Mouse (Mus musculus) forebrain, embryonic 10.5 days (tissue): ENCODE measurements around the gene Hist1h3i. TPM values are rescaled to one million over a fixed set of nuclear protein-coding genes. Genes with fewer than 3 reads are reported as not detected.
"Not testable (repeated sequence)": the region's sequence is repeated elsewhere in the genome, so short reads cannot be mapped to it uniquely, and the experiment has no call there.

Experiments used
- DNase-seq: peaks from one replicate; pipeline ENCODE4 v3.0.0-alpha.2; 2017; ENCODE audit warnings: low spot score; ENCODE audit errors: extremely low spot score
- H3K27ac ChIP-seq: fragments of 300-500 bp; sonication (generic); 2 replicates; pipeline ENCODE4 v1.5.1; 2016; ENCODE audit warnings: mild to moderate bottlenecking
- H3K27me3 ChIP-seq: fragments of 300-500 bp; sonication (generic); 2 replicates; pipeline ENCODE4 v1.6.1; 2016; ENCODE audit warnings: mild to moderate bottlenecking; ENCODE audit not compliant: poor library complexity, severe bottlenecking
- H3K36me3 ChIP-seq: fragments of 300-500 bp; sonication (generic); replicated peaks from 2 replicates; pipeline ENCODE4 v1.6.1; 2016; ENCODE audit warnings: mild to moderate bottlenecking, moderate library complexity
- H3K4me1 ChIP-seq: fragments of 300-500 bp; sonication (generic); 2 replicates; pipeline ENCODE4 v1.6.1; 2016
- H3K4me3 ChIP-seq: fragments of 300-500 bp; sonication (generic); 2 replicates; pipeline ENCODE4 v1.5.1; 2016; ENCODE audit warnings: mild to moderate bottlenecking, moderate library complexity
- H3K9me3 ChIP-seq: fragments of 300-500 bp; sonication (generic); 2 replicates; pipeline ENCODE4 v1.6.1; 2016; ENCODE audit warnings: mild to moderate bottlenecking, moderate library complexity
- WGBS: fragments of 180-500 bp; shearing (Covaris S2); methylation state at CpG from one replicate; pipeline ENCODE4 v1.1.7; 2016; 5-methylcytosine and 5-hydroxymethylcytosine counted together
- polyA plus RNA-seq: library from polyadenylated mRNA; unstranded; fragments of >200 nt; fragmentation: Nextera tagmentation; extraction: Ambion mirVana; gene quantifications from 2 replicates; pipeline ENCODE4 v1.2.1, GENCODE M21; 2016

Gene Hist1h3i
- polyA plus RNA-seq, result 120 and 124 TPM in 2 replicates

DNA sequence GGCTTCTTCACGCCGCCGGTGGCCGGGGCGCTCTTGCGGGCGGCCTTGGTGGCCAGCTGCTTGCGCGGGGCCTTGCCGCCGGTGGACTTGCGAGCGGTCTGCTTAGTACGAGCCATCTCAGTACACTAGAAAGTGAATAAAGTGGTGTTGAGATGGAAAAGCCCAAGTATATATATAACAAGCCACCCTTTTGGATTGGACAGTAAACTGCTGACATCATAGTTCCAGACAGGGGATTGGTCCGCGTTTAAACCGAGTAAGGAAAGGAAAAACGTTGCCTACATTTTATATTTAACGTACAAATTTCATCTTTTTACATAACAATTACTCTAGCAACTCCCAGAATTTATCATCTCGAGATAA, at the start of gene Hist1h3i:
Gene Hist1h3i (minus strand): TSS at position 116 of the 363 bp plus-strand sequence.
- H3K27ac ChIP-seq, result peak within 1 kb of the TSS; percentile 99
- peak; percentile 56 for DNase-seq
- no peaks in the 10 kb centered on the region for H3K27me3 ChIP-seq
- H3K36me3 ChIP-seq, result no peaks in the 10 kb centered on the region
- under 1% methylated on average over 16 of the region's 20 CpGs for WGBS
- H3K4me1 ChIP-seq, result peaks cover 61% of the 10 kb centered on the region
- no peaks in the 10 kb centered on the region for H3K9me3 ChIP-seq
- H3K4me3 ChIP-seq, result peak within 1 kb of the TSS; percentile 56

DNA sequence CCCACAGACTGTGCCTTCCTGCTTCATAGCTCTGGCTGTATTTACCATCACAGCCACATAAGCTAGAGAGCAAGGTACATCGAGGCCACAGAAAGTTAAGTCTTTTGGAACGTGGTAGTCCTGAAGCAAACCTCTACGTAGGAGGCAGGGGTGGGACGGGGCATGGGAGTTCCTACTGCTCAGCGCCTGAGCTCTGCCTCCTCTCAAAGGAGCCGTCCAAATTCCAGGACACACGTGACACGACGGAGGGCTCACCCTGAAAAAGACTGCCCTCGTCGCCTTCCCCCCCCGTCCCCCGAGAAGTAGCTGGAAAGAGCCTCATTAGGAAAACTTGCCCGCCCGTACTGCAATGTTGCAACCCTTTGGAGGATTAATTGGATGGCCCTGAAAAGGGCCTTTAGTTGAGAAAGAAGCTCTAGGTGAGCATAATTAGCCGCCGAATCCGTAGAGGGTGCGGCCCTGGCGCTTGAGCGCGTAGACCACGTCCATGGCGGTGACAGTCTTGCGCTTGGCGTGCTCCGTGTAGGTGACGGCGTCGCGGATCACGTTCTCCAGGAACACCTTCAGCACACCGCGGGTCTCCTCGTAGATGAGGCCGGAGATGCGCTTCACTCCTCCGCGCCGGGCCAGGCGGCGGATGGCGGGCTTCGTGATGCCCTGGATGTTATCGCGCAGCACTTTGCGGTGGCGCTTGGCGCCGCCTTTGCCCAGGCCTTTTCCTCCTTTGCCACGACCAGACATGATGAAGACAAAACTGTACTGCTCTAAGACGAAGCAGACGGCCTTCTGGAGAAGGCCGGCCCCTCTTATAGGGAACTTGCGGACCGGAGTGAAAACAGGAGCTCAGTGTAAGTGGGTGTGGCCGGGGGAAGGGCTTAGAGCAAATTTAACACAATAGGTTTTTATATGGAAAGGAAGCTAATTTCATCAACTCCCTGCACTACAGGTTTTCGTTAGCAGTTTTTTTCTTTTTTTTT, 48.5 kb upstream of the Hist1h3i start, which contains the start of gene Hist1h4n:
Gene Hist1h4n (minus strand): TSS at position 779 of the 977 bp plus-strand sequence.
- not testable (repeated sequence) for H3K36me3 ChIP-seq, DNase-seq, H3K27me3 ChIP-seq, H3K4me1 ChIP-seq, H3K9me3 ChIP-seq
- H3K27ac ChIP-seq, result peak within 1 kb of the TSS; percentile 74
- WGBS, result under 1% methylated on average over 30 of the region's 58 CpGs
- peak within 1 kb of the TSS; percentile 34 for H3K4me3 ChIP-seq

DNA sequence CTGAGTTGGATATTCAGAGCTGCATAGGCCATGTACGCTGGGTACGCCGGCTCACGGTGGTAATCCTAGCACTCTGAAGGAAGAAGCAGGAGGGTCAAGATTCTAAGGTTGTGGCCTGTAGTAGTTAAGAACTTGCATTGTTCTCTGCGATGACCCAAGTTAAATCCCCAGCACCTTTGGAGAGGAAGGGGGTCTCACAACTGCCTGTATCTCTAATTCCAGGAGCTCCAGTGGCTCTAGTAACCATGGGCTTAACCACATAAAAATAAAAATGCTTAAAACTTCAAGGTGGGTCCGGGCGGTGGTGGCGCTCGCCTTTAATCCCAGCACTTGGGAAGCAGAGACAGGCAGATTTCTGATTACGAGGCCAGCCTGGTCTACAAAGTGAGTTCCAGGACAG, 47.2 kb upstream of the Hist1h3i start:
- Histone ChIP-seq H3K4me1 (peaks cover 4% of the 10 kb centered on the region), H3K4me3 (peak overlapping the region; percentile 18), H3K9me3 (no peaks in the 10 kb centered on the region), H3K27ac (peak overlapping the region; percentile 72), H3K27me3 (no peaks in the 10 kb centered on the region), H3K36me3 (peaks cover 7% of the 10 kb centered on the region)
- peak; percentile 19 for DNase-seq
- WGBS, result 90% methylated on average over 10 of the region's 10 CpGs

DNA sequence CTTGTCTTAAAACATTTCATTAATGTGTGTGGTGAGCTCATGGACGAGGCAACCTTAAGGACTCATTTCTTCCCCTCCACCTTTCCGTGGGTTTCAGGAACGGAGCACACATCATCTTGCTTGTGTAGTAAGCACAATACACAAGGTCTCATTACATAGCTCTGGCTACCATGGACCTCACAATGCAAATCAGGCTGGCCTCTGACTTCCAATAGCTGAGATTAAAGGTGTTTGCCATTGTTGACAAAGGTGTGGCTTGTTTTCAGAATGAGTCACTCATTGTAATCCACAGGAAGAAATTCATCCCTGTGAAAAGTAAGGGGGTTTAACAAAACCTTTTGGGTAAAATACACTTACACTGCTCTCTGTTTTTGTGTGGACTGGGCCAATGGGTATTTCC, 45.3 kb upstream of the Hist1h3i start:
- Histone ChIP-seq H3K4me1 (peaks cover 4% of the 10 kb centered on the region), H3K4me3 (no peak overlapping the region), H3K9me3 (no peaks in the 10 kb centered on the region), H3K27me3 (no peaks in the 10 kb centered on the region), H3K36me3 (peaks cover 7% of the 10 kb centered on the region), H3K27ac (peak overlapping the region; percentile 62)
- DNase-seq, result no peak
- WGBS, result 82% methylated on average over 3 of the region's 3 CpGs

DNA sequence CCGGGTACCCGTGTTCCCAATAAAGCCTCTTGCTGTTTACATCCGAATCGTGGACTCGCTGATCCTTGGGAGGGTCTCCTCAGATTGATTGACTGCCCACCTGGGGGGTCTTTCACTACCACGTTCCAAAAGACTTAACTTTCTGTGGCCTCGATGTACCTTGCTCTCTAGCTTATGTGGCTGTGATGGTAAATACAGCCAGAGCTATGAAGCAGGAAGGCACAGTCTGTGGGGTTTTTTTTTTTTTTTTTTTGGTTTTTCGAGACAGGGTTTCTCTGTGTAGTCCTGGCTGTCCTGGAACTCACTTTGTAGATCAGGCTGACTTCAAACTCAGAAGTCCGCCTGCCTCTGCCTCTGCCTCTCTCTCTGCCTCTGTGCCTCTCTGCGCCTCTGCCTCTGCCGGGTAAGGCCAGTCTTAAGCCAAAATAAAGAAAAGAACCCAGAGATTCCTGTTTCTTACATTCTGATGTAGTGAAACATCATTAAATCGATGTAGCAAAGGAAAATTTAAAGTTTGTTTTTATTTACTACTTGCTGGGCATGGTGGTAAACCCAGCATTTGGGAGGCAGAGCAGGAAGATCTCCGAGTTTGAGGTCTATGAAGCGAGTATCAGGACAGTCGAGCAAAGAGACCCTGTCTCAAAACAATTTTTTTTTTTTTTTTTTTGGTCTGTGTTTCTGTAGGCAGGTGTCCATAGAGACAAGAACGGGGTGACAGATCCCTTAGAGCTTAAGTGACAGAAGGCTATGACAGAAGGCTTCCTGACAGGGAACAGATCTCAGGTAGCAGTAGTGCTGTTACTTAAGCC, 37.1 kb upstream of the Hist1h3i start:
- H3K4me3 ChIP-seq, DNase-seq, H3K9me3 ChIP-seq, H3K27me3 ChIP-seq, H3K36me3 ChIP-seq, H3K4me1 ChIP-seq, H3K27ac ChIP-seq: not testable (repeated sequence)
- WGBS, result 66% methylated on average over 7 of the region's 16 CpGs

DNA sequence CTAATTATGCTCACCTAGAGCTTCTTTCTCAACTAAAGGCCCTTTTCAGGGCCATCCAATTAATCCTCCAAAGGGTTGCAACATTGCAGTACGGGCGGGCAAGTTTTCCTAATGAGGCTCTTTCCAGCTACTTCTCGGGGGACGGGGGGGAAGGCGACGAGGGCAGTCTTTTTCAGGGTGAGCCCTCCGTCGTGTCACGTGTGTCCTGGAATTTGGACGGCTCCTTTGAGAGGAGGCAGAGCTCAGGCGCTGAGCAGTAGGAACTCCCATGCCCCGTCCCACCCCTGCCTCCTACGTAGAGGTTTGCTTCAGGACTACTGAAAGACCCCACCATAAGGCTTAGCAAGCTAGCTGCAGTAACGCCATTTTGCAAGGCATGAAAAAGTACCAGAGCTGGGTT, 28.9 kb upstream of the Hist1h3i start:
- not testable (repeated sequence) for H3K9me3 ChIP-seq, H3K4me1 ChIP-seq, DNase-seq, H3K27me3 ChIP-seq, H3K36me3 ChIP-seq
- 0% methylated on average over 14 of the region's 14 CpGs for WGBS
- peak overlapping the region; percentile 77 for H3K27ac ChIP-seq
- H3K4me3 ChIP-seq, result peak overlapping the region; percentile 34; the same call in 1 of the 2 replicates

DNA sequence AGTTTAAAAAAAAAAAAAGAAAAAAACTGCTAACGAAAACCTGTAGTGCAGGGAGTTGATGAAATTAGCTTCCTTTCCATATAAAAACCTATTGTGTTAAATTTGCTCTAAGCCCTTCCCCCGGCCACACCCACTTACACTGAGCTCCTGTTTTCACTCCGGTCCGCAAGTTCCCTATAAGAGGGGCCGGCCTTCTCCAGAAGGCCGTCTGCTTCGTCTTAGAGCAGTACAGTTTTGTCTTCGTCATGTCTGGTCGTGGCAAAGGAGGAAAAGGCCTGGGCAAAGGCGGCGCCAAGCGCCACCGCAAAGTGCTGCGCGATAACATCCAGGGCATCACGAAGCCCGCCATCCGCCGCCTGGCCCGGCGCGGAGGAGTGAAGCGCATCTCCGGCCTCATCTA, 28.4 kb upstream of the Hist1h3i start, which contains the start of gene Hist1h4m:
Gene Hist1h4m (plus strand): TSS at position 208 of the 400 bp plus-strand sequence.
- H3K9me3 ChIP-seq, H3K27me3 ChIP-seq, DNase-seq, H3K4me1 ChIP-seq, H3K36me3 ChIP-seq: not testable (repeated sequence)
- peak within 1 kb of the TSS; percentile 34; the same call in 1 of the 2 replicates for H3K4me3 ChIP-seq
- no CpG with 5 or more reads among the region's 24 CpGs for WGBS
- H3K27ac ChIP-seq, result peak within 1 kb of the TSS; percentile 77

DNA sequence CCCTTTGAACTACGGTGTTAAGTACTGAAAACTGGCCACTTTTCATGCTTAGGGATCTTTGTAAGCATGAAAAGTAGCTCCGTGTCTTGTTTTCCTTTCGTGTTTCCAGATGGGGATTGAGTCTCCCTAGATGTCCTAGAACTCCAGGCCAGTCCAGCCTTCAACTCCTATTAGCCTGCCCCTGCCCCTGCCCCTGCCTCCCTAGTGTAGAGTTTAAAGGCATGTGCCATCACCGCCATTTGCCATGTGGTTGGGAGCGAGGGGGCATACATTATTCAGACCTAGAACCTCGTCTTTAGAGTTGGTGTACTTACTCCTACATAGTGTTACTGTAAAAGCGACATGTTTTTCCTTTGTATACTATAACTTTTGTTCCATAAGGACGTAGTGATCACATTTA, 27.9 kb upstream of the Hist1h3i start:
- DNase-seq, H3K9me3 ChIP-seq, H3K27me3 ChIP-seq, H3K36me3 ChIP-seq, H3K4me1 ChIP-seq, H3K4me3 ChIP-seq, H3K27ac ChIP-seq: not testable (repeated sequence)
- WGBS, result no CpG with 5 or more reads among the region's 8 CpGs

DNA sequence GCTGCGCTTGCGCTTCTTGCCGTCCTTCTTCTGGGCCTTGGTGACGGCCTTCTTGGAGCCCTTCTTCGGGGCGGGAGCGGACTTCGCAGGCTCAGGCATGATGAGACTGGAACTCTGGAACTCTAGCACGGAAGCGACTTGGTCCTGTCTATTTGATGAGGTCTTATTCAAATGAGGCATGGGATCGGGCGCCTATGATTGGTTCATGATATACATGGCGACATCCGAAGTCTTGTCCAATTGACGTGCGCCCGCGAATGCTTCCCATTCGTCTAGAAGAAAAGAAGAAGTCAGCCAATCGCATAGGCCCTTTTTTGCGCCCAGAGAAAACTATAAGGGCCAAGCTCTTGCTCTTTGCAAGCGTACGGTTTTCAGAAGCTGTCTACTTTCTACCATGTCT, 26.9 kb upstream of the Hist1h3i start, which contains the start of the genes Hist1h2bq and Hist1h2ao:
Gene Hist1h2bq (minus strand): TSS at position 125 of the 400 bp plus-strand sequence.
Gene Hist1h2ao (plus strand): TSS at position 393 of the 400 bp plus-strand sequence.
- not testable (repeated sequence) for H3K4me1 ChIP-seq, H3K27ac ChIP-seq, DNase-seq, H3K36me3 ChIP-seq, H3K9me3 ChIP-seq, H3K27me3 ChIP-seq, H3K4me3 ChIP-seq
- no CpG with 5 or more reads among the region's 23 CpGs for WGBS

DNA sequence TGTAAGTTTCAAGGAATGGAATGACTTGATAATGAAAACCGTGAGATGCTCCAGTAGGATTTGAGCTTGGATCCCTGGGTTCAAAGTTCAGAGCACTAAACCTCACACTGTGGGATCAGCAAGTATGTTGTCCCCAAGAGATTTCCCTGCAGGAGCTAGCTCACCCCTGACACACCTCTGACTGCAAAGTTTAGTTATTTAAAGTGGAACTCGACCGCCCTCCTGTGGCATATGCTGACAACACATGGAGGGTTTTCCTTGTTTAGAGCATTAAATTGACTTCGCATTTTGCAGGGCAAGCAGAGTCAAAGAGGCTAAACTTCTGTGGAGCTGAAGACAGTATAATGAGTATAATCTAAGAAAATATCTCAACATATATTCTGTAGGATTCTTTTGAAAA, 19.9 kb upstream of the Hist1h3i start:
- no CpG with 5 or more reads among the region's 4 CpGs for WGBS
- H3K4me3 ChIP-seq, H3K9me3 ChIP-seq, H3K36me3 ChIP-seq, DNase-seq, H3K4me1 ChIP-seq, H3K27ac ChIP-seq, H3K27me3 ChIP-seq: not testable (repeated sequence)

DNA sequence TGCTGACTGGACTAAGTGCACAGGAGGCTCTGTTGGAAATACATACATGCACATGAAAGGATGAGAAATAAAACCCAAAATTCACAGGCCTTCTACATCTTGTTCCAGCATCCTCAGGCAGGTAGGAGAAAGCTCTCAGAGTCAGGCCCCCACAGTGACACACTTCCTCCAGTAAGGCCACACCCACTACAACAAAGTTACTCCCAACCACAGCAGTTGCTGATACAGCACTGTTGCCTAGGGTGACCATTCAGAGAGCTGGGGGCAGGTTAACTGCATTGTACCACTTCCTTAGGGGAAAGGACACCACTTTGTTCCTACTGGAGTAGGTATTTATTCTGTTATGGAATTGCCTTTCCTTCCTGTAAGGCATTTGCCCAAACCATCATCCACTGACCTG, 14.0 kb upstream of the Hist1h3i start:
- not testable (repeated sequence) for H3K4me3 ChIP-seq, H3K9me3 ChIP-seq, H3K36me3 ChIP-seq, H3K27ac ChIP-seq, DNase-seq, H3K4me1 ChIP-seq, H3K27me3 ChIP-seq

DNA sequence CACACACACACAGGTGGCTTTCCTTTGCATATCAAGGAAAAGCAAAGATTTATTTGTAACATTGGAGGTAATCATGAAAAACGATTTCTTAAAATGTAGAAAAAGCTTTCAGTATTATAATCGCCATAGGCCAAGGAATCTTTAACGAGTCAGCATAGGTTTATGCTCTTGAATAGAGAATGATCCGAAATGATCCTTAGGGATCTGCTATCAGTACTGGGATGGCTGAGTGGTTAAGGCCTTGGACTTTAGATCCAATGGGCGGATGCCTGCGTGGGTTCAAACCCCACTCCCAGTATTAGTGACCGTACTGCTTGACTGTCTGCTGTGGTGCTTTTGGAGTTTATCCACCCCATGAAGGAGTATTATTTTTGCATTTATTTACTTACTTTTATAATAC, 12.4 kb upstream of the Hist1h3i start:
- DNase-seq, result no peak
- H3K4me1 ChIP-seq, result peaks cover 8% of the 10 kb centered on the region
- no peaks in the 10 kb centered on the region for H3K9me3 ChIP-seq
- no peak overlapping the region for H3K4me3 ChIP-seq
- H3K27ac ChIP-seq, result no peak overlapping the region
- no peaks in the 10 kb centered on the region for H3K36me3 ChIP-seq
- H3K27me3 ChIP-seq, result no peaks in the 10 kb centered on the region
- WGBS, result 91% methylated on average over 7 of the region's 7 CpGs
